In genomic region chr14:12877337-12877662, GRCm38 (mm10) we compare ENCODE assay signal across 21 mouse cellular contexts. TPM values are rescaled to one million over a fixed set of nuclear protein-coding genes. Genes with fewer than 3 reads are reported as not detected.
DNase-seq lines count a peak whose midpoint lies in the region; ATAC-seq lines count a peak whose summit lies in the region.
"Had no signal": no experiment of that assay in that cellular context is flagged by ENCODE, and none has a peak within 500 bp of the region (broad histone marks: within the 10 kb centered on the region; RNA-seq: fewer than 3 reads in every experiment).

No protein-coding gene starts in this region.

- no peaks in the 10 kb centered on the region for H3K27me3 ChIP-seq in midbrain, embryonic 13.5 days
- no peaks in the 10 kb centered on the region for H3K27me3 ChIP-seq in midbrain, embryonic 11.5 days (ENCODE audit: control insufficient read depth, insufficient read depth, low read length)
- no peaks in the 10 kb centered on the region for H3K27me3 ChIP-seq in hindbrain, embryonic 12.5 days
- H3K27me3 ChIP-seq in midbrain, embryonic 16.5 days (ENCODE audit: control insufficient read depth, insufficient read depth, low read depth, low read length), result no peaks in the 10 kb centered on the region
- no peaks in the 10 kb centered on the region for H3K27me3 ChIP-seq in heart, embryonic 12.5 days (replicated peaks)
- H3K27me3 ChIP-seq: CH12.LX had no signal

- H3K4me3 ChIP-seq in midbrain, embryonic 13.5 days (replicated peaks), result no peak overlapping the region
- H3K4me3 ChIP-seq in midbrain, embryonic 11.5 days (ENCODE audit: low read depth, low read length), result no peak overlapping the region
- no peak overlapping the region for H3K4me3 ChIP-seq in hindbrain, embryonic 12.5 days
- H3K4me3 ChIP-seq in midbrain, embryonic 16.5 days (ENCODE audit: low read depth, low read length), result no peak overlapping the region
- H3K4me3 ChIP-seq in heart, embryonic 12.5 days, result no peak overlapping the region
- H3K4me3 ChIP-seq: left cerebral cortex, adult 2 months had no signal

- peaks cover 7% of the 10 kb centered on the region; the same call in 1 of the 2 replicates for H3K4me1 ChIP-seq in midbrain, embryonic 13.5 days (replicated peaks)
- no peaks in the 10 kb centered on the region for H3K4me1 ChIP-seq in midbrain, embryonic 11.5 days (ENCODE audit: control insufficient read depth, insufficient read depth, low read length)
- H3K4me1 ChIP-seq in hindbrain, embryonic 12.5 days, result peaks cover 4% of the 10 kb centered on the region; the same call in 1 of the 2 replicates
- peaks cover 8% of the 10 kb centered on the region for H3K4me1 ChIP-seq in midbrain, embryonic 16.5 days (ENCODE audit: control insufficient read depth, insufficient read depth, low read length)
- H3K4me1 ChIP-seq in heart, embryonic 12.5 days (replicated peaks), result no peaks in the 10 kb centered on the region

- 0 out of 2 replicates have a peak overlapping the region, but pooled peaks have one; percentile 9 for H3K4me2 ChIP-seq in midbrain, embryonic 13.5 days (replicated peaks)
- H3K4me2 ChIP-seq in midbrain, embryonic 11.5 days, result no peak overlapping the region
- H3K4me2 ChIP-seq in hindbrain, embryonic 12.5 days (replicated peaks), result no peak overlapping the region
- H3K4me2 ChIP-seq in midbrain, embryonic 16.5 days (ENCODE audit: low read length), result peak overlapping the region; percentile 13; the same call in 1 of the 2 replicates
- no peak overlapping the region for H3K4me2 ChIP-seq in heart, embryonic 12.5 days
- H3K4me2 ChIP-seq: heart, embryonic 11.5 days had no signal

- no peak for DNase-seq in midbrain, embryonic 11.5 days (ENCODE audit: low spot score, missing footprints)
- DNase-seq in frontal cortex, postnatal 36 days (ENCODE audit: low spot score in 2 of 2), result no peak
- no peak for DNase-seq in urinary bladder, adult 18-20 months (ENCODE audit: low spot score in 2 of 2)
- DNase-seq: adrenal gland, postnatal 36 days; cerebellum, adult 18-20 months; cerebellum, postnatal 25 days; heart, postnatal 14 days; kidney, adult 9 months; kidney, postnatal 36 days; left cerebral cortex, postnatal 4 days; liver; thymus, postnatal 25 days had no signal

- H3K9ac ChIP-seq in midbrain, embryonic 13.5 days (replicated peaks), result no peak overlapping the region
- H3K9ac ChIP-seq in midbrain, embryonic 11.5 days (ENCODE audit: low read length), result no peak overlapping the region
- no peak overlapping the region for H3K9ac ChIP-seq in hindbrain, embryonic 12.5 days
- peak overlapping the region; percentile 22; the same call in 1 of the 2 replicates for H3K9ac ChIP-seq in midbrain, embryonic 16.5 days (ENCODE audit: low read depth, low read length)
- no peak overlapping the region for H3K9ac ChIP-seq in heart, embryonic 12.5 days

- H3K36me3 ChIP-seq in midbrain, embryonic 13.5 days, result no peaks in the 10 kb centered on the region
- no peaks in the 10 kb centered on the region for H3K36me3 ChIP-seq in midbrain, embryonic 11.5 days (ENCODE audit: control insufficient read depth, insufficient read depth, low read length)
- H3K36me3 ChIP-seq in hindbrain, embryonic 12.5 days, result no peaks in the 10 kb centered on the region
- H3K36me3 ChIP-seq in midbrain, embryonic 16.5 days (ENCODE audit: control insufficient read depth, insufficient read depth, low read length), result no peaks in the 10 kb centered on the region
- no peaks in the 10 kb centered on the region for H3K36me3 ChIP-seq in heart, embryonic 12.5 days

- ATAC-seq in midbrain, embryonic 13.5 days, result peak; percentile 65; the same call in 1 of the 2 replicates
- no peak for ATAC-seq in midbrain, embryonic 11.5 days (ENCODE audit: low FRiP score)
- ATAC-seq in hindbrain, embryonic 12.5 days (ENCODE audit: low FRiP score), result peak; percentile 19; the same call in 1 of the 2 replicates
- no peak; the same call in 1 of the 2 replicates for ATAC-seq in midbrain, embryonic 16.5 days
- ATAC-seq in heart, embryonic 12.5 days (ENCODE audit: insufficient number of reproducible peaks, low FRiP score), result no peak
- ATAC-seq: lung, postnatal 0 days had no signal

- no peaks in the 10 kb centered on the region for H3K9me3 ChIP-seq in midbrain, embryonic 13.5 days
- H3K9me3 ChIP-seq in midbrain, embryonic 11.5 days (ENCODE audit: control insufficient read depth, low read length), result no peaks in the 10 kb centered on the region
- no peaks in the 10 kb centered on the region for H3K9me3 ChIP-seq in hindbrain, embryonic 12.5 days (replicated peaks)
- no peaks in the 10 kb centered on the region for H3K9me3 ChIP-seq in midbrain, embryonic 16.5 days (replicated peaks; ENCODE audit: control insufficient read depth, low read length, poor library complexity, severe bottlenecking)
- no peaks in the 10 kb centered on the region for H3K9me3 ChIP-seq in heart, embryonic 12.5 days (replicated peaks)

- peak overlapping the region; percentile 57 for H3K27ac ChIP-seq in midbrain, embryonic 13.5 days
- H3K27ac ChIP-seq in midbrain, embryonic 11.5 days (ENCODE audit: low read depth, low read length), result no peak overlapping the region
- H3K27ac ChIP-seq in hindbrain, embryonic 12.5 days, result peak overlapping the region; percentile 49; the same call in 1 of the 2 replicates
- peak overlapping the region; percentile 77 for H3K27ac ChIP-seq in midbrain, embryonic 16.5 days (ENCODE audit: low read length)
- no peak overlapping the region for H3K27ac ChIP-seq in heart, embryonic 12.5 days (ENCODE audit: poor library complexity, severe bottlenecking)
- H3K27ac ChIP-seq: left cerebral cortex, adult 2 months had no signal

RNA-seq across cellular contexts. Expression of gene Cadps, which starts 54.4 kb away (rescaled TPM):
- polyA plus RNA-seq in midbrain, embryonic 13.5 days (2015; fragmentation: Nextera tagmentation; extraction: Ambion mirVana), result 24.2 and 28.5 TPM in 2 replicates
- polyA plus RNA-seq in midbrain, embryonic 11.5 days (2014; fragmentation: Nextera tagmentation; extraction: Ambion mirVana), result 12.6 and 13.3 TPM in 2 replicates
- polyA plus RNA-seq in hindbrain, embryonic 12.5 days (2016; fragmentation: Nextera tagmentation; extraction: Ambion mirVana), result 21.0 and 21.8 TPM in 2 replicates
- polyA plus RNA-seq in midbrain, embryonic 16.5 days (2015; fragmentation: Nextera tagmentation; extraction: Ambion mirVana), result 38.2 and 42.7 TPM in 2 replicates
- polyA plus RNA-seq in heart, embryonic 12.5 days (2016; fragmentation: Nextera tagmentation; extraction: Ambion mirVana), result 1.3 and 2.5 TPM in 2 replicates
- polyA plus RNA-seq: liver, embryonic 16.5 days had no signal

Comparison
In these comparisons a context has a peak if more than half of its experiments do, and no peak if none do; other contexts are left out.
1. ATAC-seq: peak in midbrain, embryonic 13.5 days (single experiment) and hindbrain, embryonic 12.5 days (single experiment); none in midbrain, embryonic 11.5 days (single experiment), midbrain, embryonic 16.5 days (single experiment) and heart, embryonic 12.5 days (single experiment).
2. H3K27ac ChIP-seq: peak in midbrain, embryonic 13.5 days (single experiment), hindbrain, embryonic 12.5 days (single experiment) and midbrain, embryonic 16.5 days (single experiment); none in midbrain, embryonic 11.5 days (single experiment) and heart, embryonic 12.5 days (single experiment).
3. H3K4me2 ChIP-seq: peak in midbrain, embryonic 13.5 days (single experiment) and midbrain, embryonic 16.5 days (single experiment); none in midbrain, embryonic 11.5 days (single experiment), hindbrain, embryonic 12.5 days (single experiment) and heart, embryonic 12.5 days (single experiment).